Mouse (Mus musculus) forebrain, postnatal 0 days (tissue): ENCODE measurements at regions not wholly inside any gene's neighbourhood (a gene's known extent, or its start where the extent isn't known, plus 50 kb on each side); places are given as distances from the start of the nearest gene placed in this dataset.
A peak's percentile ranks its signal among the peaks of the same experiment; 100 is the strongest.

ENCODE experiments used
- ATAC-seq: fragments of 200-750 bp; cut with Nextera tagmentation; 2 replicates; pipeline ENCODE4 v1.8.0; 2017; ENCODE audit warnings: mild to moderate bottlenecking, moderate library complexity
- DNase-seq: peaks from one replicate; pipeline ENCODE4 v3.0.0-alpha.2; 2015
- H3K27ac ChIP-seq: fragments of 300-500 bp; sonication (generic); 2 replicates; pipeline ENCODE4 v1.5.1; 2014; ENCODE audit warnings: low read depth, mild to moderate bottlenecking, antibody characterized with exemption, low read length, moderate library complexity, mixed read lengths
- H3K27me3 ChIP-seq: fragments of 300-500 bp; sonication (generic); 2 replicates; pipeline ENCODE4 v1.6.1; 2014; ENCODE audit warnings: mild to moderate bottlenecking, low read length, mixed read lengths; ENCODE audit not compliant: insufficient read depth
- H3K36me3 ChIP-seq: fragments of 300-500 bp; sonication (generic); 2 replicates; pipeline ENCODE4 v1.6.1; 2014; ENCODE audit warnings: mild to moderate bottlenecking, moderate library complexity; ENCODE audit not compliant: insufficient read depth
- H3K4me1 ChIP-seq: fragments of 300-500 bp; sonication (generic); 2 replicates; pipeline ENCODE4 v1.6.1; 2014; ENCODE audit warnings: antibody characterized with exemption; ENCODE audit not compliant: insufficient read depth
- H3K4me2 ChIP-seq: fragments of 300-500 bp; sonication (generic); 2 replicates; pipeline ENCODE4 v1.6.1; 2014; ENCODE audit warnings: low read depth, mild to moderate bottlenecking, moderate library complexity
- H3K4me3 ChIP-seq: fragments of 300-500 bp; sonication (generic); 2 replicates; pipeline ENCODE4 v1.5.1; 2014; ENCODE audit warnings: low read depth, low read length, mixed read lengths
- H3K9ac ChIP-seq: fragments of 300-500 bp; sonication (generic); 2 replicates; pipeline ENCODE4 v1.6.1; 2014; ENCODE audit warnings: mild to moderate bottlenecking
- H3K9me3 ChIP-seq: fragments of 300-500 bp; sonication (generic); 2 replicates; pipeline ENCODE4 v1.6.1; 2016; ENCODE audit warnings: low read length
- CTCF ChIP-seq: sonication (generic); IDR thresholded peaks from 2 replicates; pipeline ENCODE4 v1.5.1; 2016; ENCODE audit warnings: antibody characterized with exemption, control low read depth, low read depth
- WGBS: fragments of 180-500 bp; shearing (Covaris S2); extraction: QIAGEN DNeasy Blood & Tissue Kit; methylation state at CpG from one replicate; pipeline ENCODE4 v1.1.7; 2014; 5-methylcytosine and 5-hydroxymethylcytosine counted together

DNA sequence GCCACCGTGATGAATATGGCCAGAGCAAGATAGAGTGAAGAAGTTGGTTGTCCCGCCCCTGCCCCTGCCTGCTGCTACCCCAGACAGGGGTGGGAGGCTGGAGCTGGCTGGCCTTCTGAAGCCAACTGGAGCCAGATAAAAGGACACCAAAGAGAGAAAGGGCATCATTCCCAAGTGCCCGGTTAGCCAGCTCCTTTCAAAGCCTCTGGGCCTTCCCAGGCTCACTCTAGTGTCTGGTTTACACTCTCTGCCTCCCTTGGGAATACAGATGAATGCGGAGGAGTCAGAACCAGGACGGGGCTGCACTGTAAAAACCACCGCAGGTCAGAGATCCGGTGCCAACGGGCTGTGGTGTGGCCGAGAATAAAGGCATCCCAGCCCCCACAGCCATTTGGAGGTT is 76.4 kb upstream of the Ankrd55 start:
- Histone ChIP-seq H3K4me1 (no peaks in the 10 kb centered on the region; the same call in 1 of the 2 replicates), H3K4me2 (no peak overlapping the region), H3K4me3 (no peak overlapping the region), H3K36me3 (no peaks in the 10 kb centered on the region), H3K9me3 (no peaks in the 10 kb centered on the region), H3K27ac (no peak overlapping the region), H3K27me3 (peaks cover 3% of the 10 kb centered on the region; the same call in 1 of the 2 replicates), H3K9ac (no peak overlapping the region)
- no peak for TF ChIP-seq CTCF
- ATAC-seq (peak; percentile 70), DNase-seq (no peak)
- 68% methylated on average over 9 of the region's 9 CpGs for WGBS

DNA sequence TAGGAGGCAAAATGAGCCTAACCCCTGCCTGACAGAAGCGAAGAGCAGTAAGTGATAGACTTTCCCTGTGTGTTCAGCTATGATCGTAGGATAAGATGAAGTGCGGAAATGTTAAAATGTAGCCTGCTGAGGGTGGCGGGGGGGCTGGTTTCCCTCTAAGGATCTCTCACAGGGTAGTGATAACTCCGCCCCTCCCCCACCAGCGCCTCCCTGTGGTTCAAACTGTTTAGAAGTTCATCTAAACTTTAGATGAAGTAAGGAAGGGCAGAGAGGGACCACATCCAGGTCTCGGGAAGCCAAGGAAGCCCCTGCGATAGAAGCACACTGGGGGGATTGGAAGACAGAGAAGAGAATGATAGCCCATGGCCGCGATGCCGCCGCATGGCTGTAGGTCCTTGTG is 75.9 kb upstream of the Ankrd55 start:
- Histone ChIP-seq H3K9ac (no peak overlapping the region), H3K4me2 (no peak overlapping the region), H3K4me3 (no peak overlapping the region), H3K27ac (no peak overlapping the region), H3K4me1 (no peaks in the 10 kb centered on the region; the same call in 1 of the 2 replicates), H3K9me3 (no peaks in the 10 kb centered on the region), H3K27me3 (peaks cover 3% of the 10 kb centered on the region; the same call in 1 of the 2 replicates), H3K36me3 (no peaks in the 10 kb centered on the region)
- ATAC-seq: no peak
- 85% methylated on average over 12 of the region's 12 CpGs for WGBS
- no peak for DNase-seq
- no peak for TF ChIP-seq CTCF

DNA sequence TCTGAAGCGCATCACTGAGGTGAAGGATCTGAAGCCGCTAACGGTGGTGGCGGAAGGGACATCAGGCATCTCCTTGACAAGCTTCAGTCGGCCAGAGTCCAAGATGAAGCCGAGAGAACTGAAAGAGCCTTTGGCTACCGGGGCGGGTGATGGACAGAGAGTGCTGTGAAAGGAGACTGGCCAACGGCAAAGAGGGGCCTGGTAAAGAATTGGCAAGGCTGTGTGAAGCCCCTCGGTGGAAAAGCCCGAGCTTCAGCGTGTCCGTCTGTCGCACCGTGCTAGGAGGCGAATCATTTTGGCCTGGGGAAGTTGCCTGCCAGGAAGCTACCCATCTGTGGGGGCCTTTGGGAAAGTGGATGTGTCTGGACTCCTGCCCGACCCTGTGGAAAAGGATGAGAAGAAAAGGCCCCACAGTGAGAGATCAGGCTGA is 74.6 kb upstream of the Ankrd55 start:
- Histone ChIP-seq H3K27ac (no peak overlapping the region), H3K4me2 (no peak overlapping the region), H3K4me3 (no peak overlapping the region), H3K9me3 (no peaks in the 10 kb centered on the region), H3K4me1 (no peaks in the 10 kb centered on the region; the same call in 1 of the 2 replicates), H3K9ac (no peak overlapping the region), H3K27me3 (peaks cover 3% of the 10 kb centered on the region; the same call in 1 of the 2 replicates), H3K36me3 (no peaks in the 10 kb centered on the region)
- WGBS: 65% methylated on average over 17 of the region's 17 CpGs
- ATAC-seq: peak; percentile 29; the same call in 1 of the 2 replicates
- no peak for DNase-seq
- no peak for TF ChIP-seq CTCF

DNA sequence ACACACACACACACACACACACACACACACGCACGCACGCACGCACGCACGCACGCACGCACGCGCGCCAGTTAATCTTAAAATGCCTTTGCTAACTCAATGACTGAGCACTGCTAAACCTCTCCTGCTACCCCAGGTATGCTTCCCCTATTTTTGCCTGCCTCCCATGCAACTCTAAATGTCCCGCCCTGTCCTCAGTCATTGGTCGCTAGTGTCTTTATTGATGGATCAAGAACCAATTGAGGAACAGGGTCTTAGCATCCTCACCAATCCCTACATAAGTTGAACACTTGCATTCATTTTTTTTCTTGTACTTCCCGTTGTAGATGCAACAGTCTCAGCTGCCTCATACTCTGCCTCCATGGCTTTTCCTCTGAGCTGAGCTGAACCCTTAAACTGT is 72.2 kb upstream of the Ankrd55 start:
- Histone ChIP-seq H3K27me3 (no peaks in the 10 kb centered on the region), H3K27ac (no peak overlapping the region), H3K4me2 (no peak overlapping the region), H3K36me3 (no peaks in the 10 kb centered on the region), H3K4me3 (no peak overlapping the region), H3K9me3 (no peaks in the 10 kb centered on the region), H3K4me1 (no peaks in the 10 kb centered on the region; the same call in 1 of the 2 replicates), H3K9ac (no peak overlapping the region)
- DNase-seq: no peak
- 94% methylated on average over 14 of the region's 14 CpGs for WGBS
- no peak for TF ChIP-seq CTCF
- ATAC-seq: no peak

DNA sequence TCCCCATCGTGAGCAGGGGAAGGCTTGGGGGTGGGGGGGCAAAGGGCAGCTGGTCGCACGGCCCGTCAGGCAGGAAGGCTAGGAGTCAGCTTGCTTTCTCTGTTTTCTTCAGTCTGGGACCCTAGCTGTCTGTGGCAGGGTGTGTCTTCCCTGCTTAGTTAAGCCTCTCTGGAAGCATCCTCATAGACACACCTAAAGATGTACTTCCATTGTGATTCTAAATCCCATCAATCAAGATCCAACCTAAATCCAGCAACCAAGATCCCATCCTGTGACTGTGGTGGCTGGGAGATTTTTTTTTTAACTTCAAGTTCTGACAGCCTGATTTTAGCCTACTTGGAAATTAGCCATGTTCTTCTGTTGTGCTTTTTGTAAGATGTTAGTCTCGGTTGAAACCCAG is 69.9 kb upstream of the Ankrd55 start:
- no peak overlapping the region for H3K27ac ChIP-seq
- no peak overlapping the region for H3K4me3 ChIP-seq
- no peak for TF ChIP-seq CTCF
- no peak for DNase-seq
- no peaks in the 10 kb centered on the region for H3K9me3 ChIP-seq
- no peak for ATAC-seq
- no peaks in the 10 kb centered on the region for H3K27me3 ChIP-seq
- no peak overlapping the region for H3K9ac ChIP-seq
- no peaks in the 10 kb centered on the region for H3K36me3 ChIP-seq
- no peak overlapping the region for H3K4me2 ChIP-seq
- WGBS: 65% methylated on average over 5 of the region's 5 CpGs
- H3K4me1 ChIP-seq: no peaks in the 10 kb centered on the region; the same call in 1 of the 2 replicates

DNA sequence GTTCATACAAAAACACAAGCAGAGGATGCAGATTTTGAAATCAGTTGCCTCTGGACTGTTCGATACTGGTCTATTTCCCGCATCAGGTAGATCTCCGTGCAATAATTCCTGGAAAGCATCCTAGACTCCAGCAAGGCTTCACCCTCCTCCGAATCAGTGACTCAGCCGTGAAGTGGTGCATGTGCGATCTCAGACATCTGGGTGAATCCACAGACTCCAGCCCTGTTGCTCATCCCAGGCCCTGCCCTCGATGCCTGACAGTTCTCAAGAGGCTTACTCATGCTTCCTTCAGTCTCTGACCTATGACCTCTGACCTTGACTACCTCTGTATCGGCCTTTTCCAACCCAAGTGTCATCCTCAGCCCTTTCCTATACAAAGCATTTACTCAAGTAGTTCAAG is 68.1 kb upstream of the Ankrd55 start:
- no peaks in the 10 kb centered on the region for H3K4me1 ChIP-seq
- TF ChIP-seq CTCF: no peak
- no peak overlapping the region for H3K4me2 ChIP-seq
- no peaks in the 10 kb centered on the region for H3K27me3 ChIP-seq
- WGBS: 93% methylated on average over 8 of the region's 8 CpGs
- H3K27ac ChIP-seq: no peak overlapping the region
- no peak for ATAC-seq
- no peak overlapping the region for H3K9ac ChIP-seq
- DNase-seq: no peak
- H3K36me3 ChIP-seq: no peaks in the 10 kb centered on the region
- H3K4me3 ChIP-seq: no peak overlapping the region
- H3K9me3 ChIP-seq: no peaks in the 10 kb centered on the region

DNA sequence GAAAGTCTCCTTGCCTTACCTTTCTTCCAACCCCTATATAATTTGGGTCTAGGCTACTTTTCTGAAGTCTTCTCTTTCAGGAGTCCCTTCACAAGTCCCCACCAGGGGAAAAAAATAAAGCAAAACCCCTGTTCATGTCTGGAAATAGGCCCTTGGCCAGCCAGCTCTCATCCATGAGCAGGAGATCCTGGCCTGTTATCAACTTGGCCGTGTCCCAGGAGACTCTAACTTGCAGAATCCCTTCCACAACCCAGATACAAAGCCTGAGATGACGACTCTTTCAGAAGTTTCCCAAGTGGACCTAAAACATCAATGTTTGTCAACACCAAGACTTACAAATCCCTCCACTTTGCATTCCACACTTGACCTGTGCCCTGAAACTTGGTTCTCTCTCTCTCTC is 64.6 kb upstream of the Ankrd55 start:
- no peak overlapping the region for H3K4me2 ChIP-seq
- no peaks in the 10 kb centered on the region for H3K36me3 ChIP-seq
- no peak overlapping the region for H3K9ac ChIP-seq
- no peak for ATAC-seq
- 67% methylated on average over 2 of the region's 2 CpGs for WGBS
- H3K27ac ChIP-seq: no peak overlapping the region
- no peak overlapping the region for H3K4me3 ChIP-seq
- no peak for TF ChIP-seq CTCF
- no peak for DNase-seq
- no peaks in the 10 kb centered on the region for H3K4me1 ChIP-seq
- no peaks in the 10 kb centered on the region for H3K27me3 ChIP-seq
- H3K9me3 ChIP-seq: no peaks in the 10 kb centered on the region
